Mouse (Mus musculus): Measurements from ENCODE around the gene Pga5. TPM values are rescaled to one million over a fixed set of nuclear protein-coding genes. Genes with fewer than 3 reads are reported as not detected.

Pga5 gene
- not detected for total RNA-seq (2023)

DNA sequence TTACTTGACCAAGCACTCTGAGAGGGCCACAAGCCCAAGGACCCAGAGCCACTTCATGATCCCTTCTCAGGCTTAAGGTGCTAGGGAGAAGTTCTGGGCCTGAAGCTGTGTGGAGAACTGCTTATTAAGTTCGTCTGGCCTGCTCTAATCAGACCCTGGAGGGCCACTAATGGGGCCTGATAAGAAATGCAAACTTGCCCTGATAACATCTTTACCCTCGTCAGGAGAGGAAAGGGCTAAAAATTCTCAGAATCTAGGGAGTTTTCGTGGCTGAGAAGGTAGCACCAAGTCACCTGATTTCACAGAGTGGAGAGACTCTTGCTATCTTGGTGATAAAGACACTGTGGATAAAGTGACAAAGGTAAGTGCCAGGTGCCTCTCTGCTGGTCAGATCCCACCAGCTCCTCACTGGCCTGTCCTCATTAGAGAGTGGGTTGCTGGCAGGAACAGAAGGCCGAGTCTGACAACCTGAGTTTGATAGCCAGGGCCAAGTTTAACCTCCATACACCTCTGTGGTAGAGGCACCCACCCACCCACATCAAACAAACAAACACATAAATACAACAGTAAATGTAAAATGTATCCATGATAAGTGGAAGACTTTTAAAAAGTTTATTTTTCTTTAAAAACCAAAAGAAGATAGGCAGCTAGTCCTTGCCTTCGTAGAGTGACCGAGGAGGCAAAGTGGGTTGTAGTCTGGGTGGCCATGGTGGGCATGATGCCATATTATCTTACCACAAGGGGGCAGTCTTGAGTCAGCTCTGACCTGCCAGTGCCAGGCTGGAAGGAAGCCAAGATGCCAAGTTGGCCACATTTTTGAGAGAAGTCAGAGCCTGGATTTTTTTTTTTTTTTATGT lies at the start of gene Pga5:
Gene Pga5 (minus strand): TSS at position 157 of the 857 bp plus-strand sequence.

DNA sequence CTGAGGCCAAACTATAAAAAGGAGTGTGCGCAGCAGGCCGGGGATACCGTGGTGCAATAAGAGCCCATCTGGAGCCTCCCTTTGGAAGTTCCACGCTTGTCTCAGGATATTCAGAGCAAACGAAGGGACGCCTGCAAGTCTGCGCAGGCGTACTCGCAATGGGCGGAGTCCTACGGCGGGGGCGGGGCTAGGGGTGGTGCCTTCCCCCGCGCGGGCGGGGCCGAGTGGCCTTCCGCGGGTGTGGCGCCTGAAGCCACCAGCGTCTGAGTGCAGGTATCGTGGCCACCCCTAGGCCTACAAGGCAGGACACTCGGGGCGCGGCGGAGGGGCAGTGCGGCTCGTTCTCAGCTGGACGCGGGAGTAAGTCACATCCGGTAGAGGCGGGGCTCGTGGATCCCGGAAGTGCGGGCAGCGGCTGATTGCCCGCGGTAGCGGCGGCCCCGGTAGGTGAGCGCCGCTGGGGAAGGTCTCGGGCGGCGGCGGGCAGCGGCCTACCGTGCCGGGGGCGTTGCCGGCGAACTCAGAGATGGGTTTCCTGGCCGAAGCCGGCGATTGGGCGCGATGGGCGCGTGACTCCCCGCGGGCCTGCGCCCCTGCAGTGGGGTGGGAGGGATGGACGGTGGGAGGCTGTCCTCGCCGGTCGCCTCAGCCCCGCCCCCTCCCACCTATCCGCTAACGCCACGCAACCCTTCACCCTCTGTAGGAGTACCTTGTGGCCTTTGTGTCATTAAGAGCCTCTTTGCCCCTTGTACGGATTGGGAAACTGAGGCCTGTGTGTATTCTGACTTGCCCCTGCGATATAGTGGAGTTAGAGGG lies 10.9 kb upstream of the Pga5 start, which contains the start of gene Vps37c:
Gene Vps37c (plus strand): TSS at position 199 of the 816 bp plus-strand sequence.

DNA sequence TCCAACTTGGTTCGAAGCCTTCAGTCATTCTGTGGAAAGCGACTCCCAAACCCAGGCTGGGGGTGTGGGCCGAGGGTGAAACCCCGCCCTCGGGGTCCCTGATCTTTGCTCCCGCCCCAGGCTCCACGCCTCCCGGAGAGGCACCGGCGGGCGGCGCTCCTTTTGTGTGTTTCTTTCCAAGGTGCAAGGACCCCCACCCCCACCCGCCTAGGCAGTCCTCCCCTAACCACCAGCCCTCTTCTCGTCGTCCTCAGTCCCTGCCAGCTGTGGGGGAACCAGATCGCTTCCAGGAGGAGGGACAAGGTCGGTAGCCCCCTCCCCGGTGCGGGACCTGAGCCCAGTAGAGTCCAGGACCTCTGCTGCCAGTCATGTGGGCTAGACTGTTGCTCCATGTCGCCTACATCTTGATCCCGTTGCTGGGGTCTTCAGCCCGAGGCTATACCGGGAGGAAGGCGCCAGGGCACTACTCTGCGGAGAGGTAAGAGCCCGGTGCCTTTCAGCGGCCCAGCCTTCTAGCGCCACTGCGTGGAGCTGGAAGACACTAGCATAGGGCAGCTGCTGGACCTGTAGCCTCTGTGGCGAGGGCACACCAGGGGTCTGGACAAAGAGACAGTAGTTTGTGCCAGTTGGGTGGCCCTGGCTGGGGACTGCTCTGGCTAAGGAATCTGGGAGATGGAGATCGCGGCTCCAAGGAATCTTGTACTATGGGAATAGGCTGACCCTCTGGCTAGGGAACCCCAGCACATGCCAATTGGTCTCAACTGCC lies 43.6 kb downstream of the Pga5 start, which contains the start of gene Vwce:
Gene Vwce (plus strand): TSS at position 108 of the 766 bp plus-strand sequence.

Other genes with a start within 250 kb of the Pga5 start
- not detected for gene Lrrc10b, start 220.6 kb downstream of the Pga5 start, total RNA-seq (2023)
- gene Ppp1r32, start 195.1 kb downstream of the Pga5 start, total RNA-seq (2023): 10.7 TPM
- 131 TPM for gene Cpsf7, start 152.8 kb downstream of the Pga5 start, total RNA-seq (2023)
- gene Sdhaf2, start 151.9 kb downstream of the Pga5 start, total RNA-seq (2023): 51.1 TPM
- 8.0 TPM for gene Tmem216, start 121.8 kb downstream of the Pga5 start, total RNA-seq (2023)
- 34.7 TPM for gene Cyb561a3, start 100.9 kb downstream of the Pga5 start, total RNA-seq (2023)
- 6.6 TPM for gene Tmem138, start 100.7 kb downstream of the Pga5 start, total RNA-seq (2023)
- gene Ddb1, start 72.7 kb downstream of the Pga5 start, total RNA-seq (2023): 211 TPM
- gene Tkfc, start 72.4 kb downstream of the Pga5 start, total RNA-seq (2023): 7.0 TPM
- gene Vwce, start 43.9 kb downstream of the Pga5 start, total RNA-seq (2023): 7.6 TPM
- 18.1 TPM for gene Vps37c, start 10.7 kb upstream of the Pga5 start, total RNA-seq (2023)
- 143 TPM for gene Cd5, start 60.9 kb upstream of the Pga5 start, total RNA-seq (2023)
- gene Cd6, start 152.0 kb upstream of the Pga5 start, total RNA-seq (2023): 177 TPM
- gene Slc15a3, start 161.7 kb upstream of the Pga5 start, total RNA-seq (2023): 4.6 TPM
- 0.12 TPM for gene Tmem132a, start 191.9 kb upstream of the Pga5 start, total RNA-seq (2023)
- 24.1 TPM for gene Tmem109, start 203.9 kb upstream of the Pga5 start, total RNA-seq (2023)
- gene Prpf19, start 217.2 kb upstream of the Pga5 start, total RNA-seq (2023): 92.4 TPM
- gene Zp1, start 242.6 kb upstream of the Pga5 start, total RNA-seq (2023): not detected

All from CD8-positive naive resting alpha-beta T cell, adult 57 days (primary cell).